Mouse (Mus musculus) CH12.LX (cell line): Measurements from ENCODE around the gene Pitpna. TPM values are rescaled to one million over a fixed set of nuclear protein-coding genes. Genes with fewer than 3 reads are reported as not detected.

Source experiments
- DNase-seq: peaks from one replicate; pipeline ENCODE4 v3.0.0-alpha.2; 2013; ENCODE audit errors: extremely low read depth
- H3K27ac ChIP-seq: 2 replicates; pipeline ENCODE4 v1.5.1; 2012; ENCODE audit warnings: low read depth, mild to moderate bottlenecking, control low read depth, moderate library complexity; ENCODE audit not compliant: insufficient read depth
- H3K27me3 ChIP-seq: replicated peaks from 2 replicates; pipeline ENCODE3; 2012; ENCODE audit warnings: inconsistent platforms
- H3K36me3 ChIP-seq, 2 experiments: replicated peaks in 1 of 2; 2 replicates each; pipeline versions ENCODE3 to v1.6.1; 2012; ENCODE audit warnings: inconsistent platforms in 1 of 2, low read length in 1 of 2, mild to moderate bottlenecking in 1 of 2, mixed read lengths in 1 of 2, moderate library complexity in 1 of 2; ENCODE audit not compliant: control insufficient read depth in 1 of 2, insufficient read depth in 1 of 2
- H3K4me1 ChIP-seq, 2 experiments: 2 replicates each; pipeline ENCODE4 v1.6.1; 2012; ENCODE audit warnings: inconsistent platforms in 1 of 2, moderate library complexity in 1 of 2; ENCODE audit not compliant: insufficient read depth in 2 of 2, control insufficient read depth in 1 of 2
- H3K4me2 ChIP-seq: 2 replicates; pipeline ENCODE4 v1.6.1; 2012; ENCODE audit warnings: low read depth, mild to moderate bottlenecking, control low read depth; ENCODE audit not compliant: poor library complexity, insufficient read depth, severe bottlenecking
- H3K4me3 ChIP-seq, 3 experiments: fragments of 150-350 bp in 1 of 3; sonication (generic) in 1 of 3; replicated peaks in 1 of 3; 2 replicates each; pipeline versions ENCODE3 to v1.5.1; 2011 to 2012; ENCODE audit warnings: low read depth in 2 of 3, low read length in 2 of 3, mild to moderate bottlenecking in 2 of 3, moderate library complexity in 2 of 3, control low read depth in 1 of 3, improper control_type of control experiment in 1 of 3, inconsistent platforms in 1 of 3, mixed read lengths in 1 of 3; ENCODE audit not compliant: poor library complexity in 1 of 3
- H3K79me2 ChIP-seq: replicated peaks from 2 replicates; pipeline ENCODE4 v1.6.1; 2012; ENCODE audit warnings: mild to moderate bottlenecking, moderate library complexity; ENCODE audit not compliant: control insufficient read depth, poor library complexity, insufficient read depth, severe bottlenecking; ENCODE audit errors: extremely low read depth
- H3K9ac ChIP-seq: 2 replicates; pipeline ENCODE4 v1.6.1; 2012; ENCODE audit warnings: low read depth, mild to moderate bottlenecking, control low read depth, moderate library complexity; ENCODE audit not compliant: insufficient read depth
- H3K9me3 ChIP-seq: replicated peaks from 2 replicates; pipeline ENCODE3; 2012; ENCODE audit warnings: low read length, inconsistent platforms, mixed read lengths
- CHD1 ChIP-seq: IDR thresholded peaks from 2 replicates; pipeline ENCODE4 v1.6.1; 2012; ENCODE audit warnings: low read depth, low read length, improper control_type of control experiment, inconsistent platforms
- CTCF ChIP-seq, 2 experiments: IDR thresholded peaks in 1 of 2; conservative IDR thresholded peaks in 1 of 2; 2 replicates each; pipeline ENCODE4 v1.5.1; 2011 to 2012; ENCODE audit warnings: low read depth in 2 of 2, low read length in 2 of 2, improper control_type of control experiment in 1 of 2, inconsistent platforms in 1 of 2, mild to moderate bottlenecking in 1 of 2, moderate library complexity in 1 of 2
- ELF1 ChIP-seq: IDR thresholded peaks from 2 replicates; pipeline ENCODE4 v1.6.1; 2014; ENCODE audit warnings: low read depth, mild to moderate bottlenecking, inconsistent platforms, low read length, improper control_type of control experiment
- GABPA ChIP-seq: IDR thresholded peaks from 2 replicates; pipeline ENCODE4 v1.6.1; 2012; ENCODE audit warnings: low read depth, low read length, improper control_type of control experiment, inconsistent platforms; ENCODE audit not compliant: insufficient replicate concordance
- IRF4 ChIP-seq: IDR thresholded peaks from 2 replicates; pipeline ENCODE4 v1.6.1; 2014; ENCODE audit warnings: low read depth, mild to moderate bottlenecking, inconsistent platforms, low read length, improper control_type of control experiment
- JUND ChIP-seq: conservative IDR thresholded peaks from 2 replicates; pipeline ENCODE4 v1.6.1; 2011; ENCODE audit warnings: low read depth, low read length, improper control_type of control experiment
- KAT2A ChIP-seq: IDR thresholded peaks from 2 replicates; pipeline ENCODE4 v1.6.1; 2012; ENCODE audit warnings: low read length, improper control_type of control experiment, inconsistent platforms; ENCODE audit not compliant: insufficient replicate concordance
- MAX ChIP-seq: IDR thresholded peaks from 2 replicates; pipeline ENCODE4 v1.6.1; 2011; ENCODE audit warnings: low read length, improper control_type of control experiment
- MAZ ChIP-seq: IDR thresholded peaks from 2 replicates; pipeline ENCODE4 v1.6.1; 2012; ENCODE audit warnings: low read depth, mild to moderate bottlenecking, inconsistent platforms, low read length, improper control_type of control experiment, moderate library complexity
- MXI1 ChIP-seq: IDR thresholded peaks from 2 replicates; pipeline ENCODE4 v1.6.1; 2011; ENCODE audit warnings: mild to moderate bottlenecking, low read depth, low read length, improper control_type of control experiment
- NELFE ChIP-seq: IDR thresholded peaks from 2 replicates; pipeline ENCODE4 v1.6.1; 2011; ENCODE audit warnings: low read depth, low read length, improper control_type of control experiment
- NRF1 ChIP-seq: IDR thresholded peaks from 2 replicates; pipeline ENCODE4 v1.6.1; 2014; ENCODE audit warnings: low read depth, mild to moderate bottlenecking, inconsistent platforms, low read length, improper control_type of control experiment, moderate library complexity
- PAX5 ChIP-seq: IDR thresholded peaks from 2 replicates; pipeline ENCODE4 v1.6.1; 2012; ENCODE audit warnings: low read length, inconsistent platforms, mixed read lengths
- POLR2A ChIP-seq: IDR thresholded peaks from 2 replicates; pipeline ENCODE4 v1.6.1; 2011; ENCODE audit warnings: low read depth, mild to moderate bottlenecking, improper control_type of control experiment, low read length
- POLR2AphosphoS2 ChIP-seq: IDR thresholded peaks from 2 replicates; pipeline ENCODE4 v1.6.1; 2011; ENCODE audit warnings: low read depth, low read length, improper control_type of control experiment
- RAD21 ChIP-seq: IDR thresholded peaks from 2 replicates; pipeline ENCODE4 v1.6.1; 2011; ENCODE audit warnings: low read depth, mild to moderate bottlenecking, low read length, improper control_type of control experiment, moderate library complexity
- SIN3A ChIP-seq: IDR thresholded peaks from 2 replicates; pipeline ENCODE4 v1.6.1; 2012; ENCODE audit warnings: low read length, improper control_type of control experiment, inconsistent platforms
- SMC3 ChIP-seq: IDR thresholded peaks from 2 replicates; pipeline ENCODE4 v1.6.1; 2011; ENCODE audit warnings: low read depth, low read length, improper control_type of control experiment
- TBP ChIP-seq: conservative IDR thresholded peaks from 2 replicates; pipeline ENCODE4 v1.6.1; 2011; ENCODE audit warnings: low read depth, low read length, improper control_type of control experiment
- TCF12 ChIP-seq: IDR thresholded peaks from 2 replicates; pipeline ENCODE4 v1.6.1; 2014; ENCODE audit warnings: low read depth, mild to moderate bottlenecking, inconsistent platforms, low read length, improper control_type of control experiment
- UBTF ChIP-seq: IDR thresholded peaks from 2 replicates; pipeline ENCODE4 v1.6.1; 2012; ENCODE audit warnings: low read depth, mild to moderate bottlenecking, inconsistent platforms, low read length, improper control_type of control experiment, moderate library complexity
- USF2 ChIP-seq: conservative IDR thresholded peaks from 2 replicates; pipeline ENCODE4 v1.6.1; 2011; ENCODE audit warnings: low read depth, low read length, improper control_type of control experiment
- ZC3H11A ChIP-seq: IDR thresholded peaks from 2 replicates; pipeline ENCODE4 v1.6.1; 2012; ENCODE audit warnings: low read depth, mild to moderate bottlenecking, inconsistent platforms, low read length, improper control_type of control experiment
- ZKSCAN1 ChIP-seq: IDR thresholded peaks from 2 replicates; pipeline ENCODE4 v1.6.1; 2012; ENCODE audit warnings: low read depth, inconsistent platforms, low read length, improper control_type of control experiment, borderline replicate concordance
- dilution Hi-C: fragments of 300-500 bp; cut with MboI; formaldehyde crosslinking; loops from 2 replicates; pipeline ENCODE4 v1.14.3; 2020; ENCODE audit warnings: low sequenced_read_pairs; ENCODE audit not compliant: extremely low pct_unique_long_range_greater_than_20kb, extremely low pct_ligation_motif_present
- in situ Hi-C: fragments of 300-500 bp; cut with MboI; formaldehyde crosslinking; loops from 3 replicates; pipeline ENCODE4 v1.14.3; 2019; ENCODE audit warnings: low sequenced_read_pairs, low pct_ligation_motif_present, low pct_unique_long_range_greater_than_20kb, mixed read lengths
- polyA plus RNA-seq: library from polyadenylated mRNA; unstranded; fragments of >175 nt; gene quantifications from 2 replicates; pipeline ENCODE4 v1.2.1, GENCODE M21; 2012; ENCODE audit warnings: low read depth; ENCODE audit not compliant: insufficient read length
- total RNA-seq, 2 experiments: library from RNA; depleted of rRNA; stranded (reverse); fragments of 300-350 nt in 1 of 2; fragments of >200 nt in 1 of 2; gene quantifications; 2 replicates each; pipeline ENCODE4 v1.2.3; 2012 to 2014

Gene Pitpna
- total and polyA plus RNA-seq, 3 experiments = 61.8 to 243 (median 80.7) TPM

GRCm38 (mm10) chr11:75594431-75594830 is 6.5 kb downstream of the Pitpna start:
- H3K9me3 ChIP-seq = no peaks in the 10 kb centered on the region
- H3K27ac ChIP-seq = no peak overlapping the region
- no peak overlapping the region for H3K9ac ChIP-seq
- dilution Hi-C loops (no loop called here), in situ Hi-C loops (no loop called here)
- H3K36me3 ChIP-seq = peaks cover 51 to 92% of the 10 kb centered on the region in 2 experiments
- TF ChIP-seq MAZ (no peak), TCF12 (no peak)
- no peak overlapping the region for H3K4me2 ChIP-seq
- peaks cover 7 to 70% of the 10 kb centered on the region in 2 experiments for H3K4me1 ChIP-seq
- H3K4me3 ChIP-seq = no peak overlapping the region
- H3K79me2 ChIP-seq = peaks cover 13% of the 10 kb centered on the region
- H3K27me3 ChIP-seq = no peaks in the 10 kb centered on the region
- DNase-seq = no peak

- in situ Hi-C loops = no loop called here
Observed at GRCm38 (mm10) chr11:75595404-75595803, 7.5 kb downstream of the Pitpna start.

DNA sequence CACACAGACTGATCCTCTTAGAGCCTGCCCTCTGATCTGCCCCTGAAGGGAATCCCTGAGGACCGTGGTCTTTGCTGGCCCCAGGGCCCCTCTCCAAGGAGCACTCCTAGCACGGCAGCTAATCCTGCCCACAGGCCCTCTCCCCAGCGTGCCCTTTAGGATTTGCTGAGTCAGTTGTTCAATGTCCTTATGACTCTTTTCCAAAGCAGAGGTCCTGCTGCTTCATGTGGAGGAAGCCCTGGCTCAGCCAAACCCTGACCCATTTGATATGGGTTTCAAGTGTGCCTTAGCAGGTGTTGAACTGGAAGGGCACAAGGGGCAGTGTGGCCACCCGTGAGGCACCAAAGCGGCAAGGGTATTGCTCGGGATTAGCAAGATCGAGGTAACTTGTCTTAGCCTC is 7.9 kb downstream of the Pitpna start:
- H3K4me2 ChIP-seq = no peak overlapping the region
- DNase-seq = no peak
- no peaks in the 10 kb centered on the region for H3K9me3 ChIP-seq
- H3K27me3 ChIP-seq = no peaks in the 10 kb centered on the region
- in situ Hi-C loops = no loop called here
- TF ChIP-seq SIN3A (no peak), NRF1 (no peak), UBTF (no peak), PAX5 (no peak), CTCF (conservative IDR thresholded peaks at IDR 0.05 in 1 of 2, IDR thresholded peaks at IDR 0.05 in 1 of 2; ENCODE audit: low read depth in 2 of 2, low read length in 2 of 2) (no peak), NELFE (no peak), IRF4 (no peak), TCF12 (no peak), JUND (no peak), POLR2A (no peak), SMC3 (no peak), ELF1 (no peak), CHD1 (no peak), USF2 (no peak), MXI1 (no peak), POLR2AphosphoS2 (no peak), ZKSCAN1 (no peak), TBP (no peak), ZC3H11A (no peak), MAX (no peak)
- TF ChIP-seq, all 38 proteins: peak for 0
- dilution Hi-C loops = no loop called here
- Histone ChIP-seq H3K79me2 (0 out of 2 replicates have a peak, but pooled peaks cover 3% of the 10 kb centered on the region), H3K27ac (no peak overlapping the region), H3K9ac (no peak overlapping the region), H3K4me3 (no peak overlapping the region), H3K4me1 (peaks cover 4 to 57% of the 10 kb centered on the region in 2 experiments), H3K36me3 (peaks cover 55 to 89% of the 10 kb centered on the region in 2 experiments)

More at GRCm38 (mm10) chr11:75595404-75595803, 7.5 kb downstream of the Pitpna start:
- no peak for DNase-seq
- Histone ChIP-seq H3K9ac (no peak overlapping the region), H3K4me3 (no peak overlapping the region), H3K4me2 (no peak overlapping the region), H3K27ac (no peak overlapping the region), H3K79me2 (peaks cover 3% of the 10 kb centered on the region; the same call in 1 of the 2 replicates), H3K27me3 (no peaks in the 10 kb centered on the region), H3K4me1 (peaks cover 4 to 61% of the 10 kb centered on the region in 2 experiments), H3K36me3 (peaks cover 51 to 89% of the 10 kb centered on the region in 2 experiments), H3K9me3 (no peaks in the 10 kb centered on the region)
- TF ChIP-seq SIN3A (no peak), RAD21 (no peak), CTCF (conservative IDR thresholded peaks at IDR 0.05 in 1 of 2, IDR thresholded peaks at IDR 0.05 in 1 of 2; ENCODE audit: low read depth in 2 of 2, low read length in 2 of 2) (no peak), GABPA (no peak), POLR2AphosphoS2 (no peak), TBP (no peak), KAT2A (no peak), MAZ (no peak), UBTF (no peak), PAX5 (no peak), ZC3H11A (no peak)
- dilution Hi-C loops = no loop called here
